Mouse (Mus musculus) forelimb bud, embryonic 11.5 days (tissue): Measurements from ENCODE around the gene Xdh.

Source experiments
- DNase-seq: peaks from one replicate; pipeline ENCODE4 v3.0.0-alpha.2; 2012; ENCODE audit warnings: low read depth, low spot score

The Xdh gene

GRCm38 (mm10) chr17:73950062-73950735 lies at the start of gene Xdh:
Xdh (minus strand) TSS chr17:73950196.
- no peak for DNase-seq

GRCm38 (mm10) chr17:73995907-73996645 lies 46.1 kb upstream of the Xdh start:
- DNase-seq, result no peak

DNA sequence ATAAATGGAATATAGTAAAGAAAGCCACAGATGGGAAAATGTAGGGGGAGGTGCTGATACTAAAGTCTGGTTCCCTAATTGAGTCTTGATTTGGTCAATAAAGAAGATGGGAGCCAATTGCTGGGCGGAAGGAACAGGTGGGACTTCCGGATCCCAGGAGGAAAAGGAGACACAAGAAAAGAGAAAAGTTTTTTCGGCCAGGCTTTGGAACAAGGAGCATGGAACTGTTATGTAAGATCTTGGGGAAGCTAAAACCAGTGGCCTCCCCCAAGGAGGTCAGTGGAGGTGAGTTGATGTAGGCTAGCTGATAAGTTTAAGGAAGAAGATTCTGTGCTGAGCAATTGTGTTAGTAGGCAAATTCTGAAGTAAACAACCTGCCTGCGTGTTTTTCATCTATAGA lies 41.3 kb upstream of the Xdh start:
- no peak for DNase-seq

- no peak for DNase-seq
These were observed 36.6 kb upstream of the Xdh start for GRCm38 (mm10) chr17:73986571-73986970.

- no peak for DNase-seq
These were observed 35.9 kb upstream of the Xdh start for GRCm38 (mm10) chr17:73985936-73986335.

DNA sequence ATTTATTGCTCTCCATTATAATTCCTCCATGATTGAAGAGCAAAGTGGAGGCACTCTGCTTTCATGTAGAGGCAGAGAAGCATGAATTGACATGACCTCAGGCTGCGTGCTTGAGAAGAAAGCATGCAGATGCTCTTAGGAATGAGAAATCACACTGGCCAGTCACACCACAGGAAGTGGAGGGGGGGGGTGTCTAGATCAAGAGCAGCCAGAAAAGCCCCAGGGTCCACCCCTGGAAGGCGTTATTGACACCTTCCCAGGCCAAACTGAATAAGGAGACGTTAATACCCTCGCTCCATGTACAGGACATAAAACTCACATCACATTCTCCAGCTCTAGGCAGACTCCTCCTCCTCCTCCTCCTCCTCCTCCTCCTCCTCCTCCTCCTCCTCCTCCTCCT lies 34.5 kb upstream of the Xdh start:
- DNase-seq, result peak; percentile 57

GRCm38 (mm10) chr17:73982871-73983270 lies 32.9 kb upstream of the Xdh start:
- DNase-seq, result no peak

GRCm38 (mm10) chr17:73976066-73976465 lies 26.1 kb upstream of the Xdh start:
- DNase-seq, result no peak

GRCm38 (mm10) chr17:73972648-73973047 lies 22.7 kb upstream of the Xdh start:
- DNase-seq, result no peak

- no peak for DNase-seq
These were observed 21.3 kb upstream of the Xdh start for GRCm38 (mm10) chr17:73971291-73971690.

DNA sequence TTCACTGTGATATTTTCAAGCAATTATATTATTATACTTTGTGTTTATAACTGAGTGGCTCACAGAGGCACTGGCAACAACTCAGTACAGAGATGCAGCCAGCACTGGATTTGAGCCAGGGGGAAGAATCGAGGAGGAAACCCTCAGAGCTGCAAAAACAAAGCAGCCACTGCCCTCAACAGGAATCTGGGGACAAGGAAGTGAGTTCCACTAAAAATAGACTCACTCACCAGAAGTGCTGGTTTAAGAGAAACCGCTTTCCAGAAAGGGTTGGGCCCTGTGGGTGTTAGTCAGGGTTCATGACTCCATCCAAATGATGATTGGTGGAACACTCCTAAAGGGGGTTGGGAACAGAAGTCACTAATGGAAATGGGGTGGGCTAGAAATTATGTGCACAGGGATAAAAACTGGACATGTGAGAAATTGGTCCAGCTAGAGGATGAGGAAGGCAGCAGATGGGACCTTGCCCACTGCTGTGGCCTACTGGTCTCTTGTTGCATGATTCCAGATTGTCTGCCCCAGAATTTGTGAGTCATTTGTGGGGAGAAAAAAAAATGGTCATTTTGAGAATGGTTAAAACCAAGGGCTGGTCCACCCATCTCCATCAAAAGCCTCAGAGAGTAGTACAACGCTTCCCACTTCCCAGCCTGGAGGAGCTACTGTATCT lies 20.5 kb upstream of the Xdh start:
- DNase-seq, result no peak

DNA sequence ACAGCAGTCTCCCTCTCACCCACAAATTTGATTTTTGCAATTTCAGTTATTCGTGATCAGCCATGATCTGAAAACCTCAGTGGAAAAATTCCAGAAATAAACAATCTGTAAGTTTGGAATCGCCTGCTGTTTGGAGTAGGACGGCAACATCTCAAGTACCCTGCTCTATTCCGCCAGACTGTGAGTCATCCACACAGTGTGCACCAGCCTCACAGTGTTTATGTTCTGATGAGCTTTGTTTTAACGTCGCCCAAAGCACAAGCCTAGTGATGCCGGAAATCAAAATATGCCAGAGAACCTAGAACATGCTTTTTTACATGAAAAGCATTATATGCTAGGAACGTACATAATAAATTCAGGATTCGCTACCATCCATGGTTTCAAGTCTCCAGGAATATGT lies 14.9 kb upstream of the Xdh start:
- DNase-seq, result no peak

- no peak for DNase-seq
These were observed 12.6 kb upstream of the Xdh start for GRCm38 (mm10) chr17:73962628-73963043.

DNA sequence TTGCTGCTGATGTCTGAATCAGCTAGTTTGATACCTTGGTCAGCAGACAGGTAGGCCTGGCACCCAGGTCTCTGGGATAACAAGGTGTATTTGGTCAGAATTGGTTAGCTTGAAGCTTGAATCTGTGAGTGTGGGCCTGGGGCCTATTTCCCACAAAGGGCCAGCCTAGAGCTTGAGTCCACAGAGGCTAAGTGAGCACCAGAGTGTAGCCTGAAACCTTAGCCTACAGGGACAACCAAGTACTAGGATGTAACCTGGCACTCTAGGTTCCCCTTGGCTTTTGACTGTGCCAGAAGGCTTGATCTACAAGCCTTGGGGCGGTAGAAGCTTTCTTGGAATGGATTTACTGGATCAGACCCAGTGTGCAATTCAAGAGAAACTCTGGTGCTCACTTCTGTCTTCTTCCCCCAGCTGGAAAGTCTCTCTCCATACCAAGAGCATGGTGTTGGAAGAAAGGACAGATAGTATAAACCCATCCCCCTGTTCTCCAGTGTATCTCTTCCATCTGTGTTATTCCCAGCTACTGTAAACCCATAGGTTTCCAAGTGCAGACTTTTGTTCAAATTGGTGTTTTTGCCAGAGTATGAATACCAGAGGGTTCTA lies 11.9 kb upstream of the Xdh start:
- DNase-seq, result no peak

DNA sequence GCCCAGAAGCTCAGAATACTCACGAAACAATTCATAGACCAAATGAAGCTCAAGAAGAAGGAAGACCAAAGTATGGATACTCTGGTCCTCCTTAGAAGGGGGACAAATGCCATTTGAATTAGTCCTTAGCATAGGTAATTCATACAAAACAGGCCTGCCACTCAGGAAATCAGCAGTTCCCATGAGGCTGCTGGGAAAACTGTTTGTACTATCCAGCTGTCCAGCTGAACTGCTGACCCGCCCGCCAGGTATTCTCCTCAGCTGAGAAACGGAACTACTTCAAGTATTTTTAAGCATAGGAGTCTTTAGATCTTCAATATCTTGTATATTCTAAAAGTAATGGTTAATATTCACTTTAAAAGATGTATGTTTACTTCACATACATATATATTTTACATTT lies 10.7 kb upstream of the Xdh start:
- DNase-seq, result no peak

GRCm38 (mm10) chr17:73952103-73952521 lies 2.1 kb upstream of the Xdh start:
- DNase-seq, result no peak

DNA sequence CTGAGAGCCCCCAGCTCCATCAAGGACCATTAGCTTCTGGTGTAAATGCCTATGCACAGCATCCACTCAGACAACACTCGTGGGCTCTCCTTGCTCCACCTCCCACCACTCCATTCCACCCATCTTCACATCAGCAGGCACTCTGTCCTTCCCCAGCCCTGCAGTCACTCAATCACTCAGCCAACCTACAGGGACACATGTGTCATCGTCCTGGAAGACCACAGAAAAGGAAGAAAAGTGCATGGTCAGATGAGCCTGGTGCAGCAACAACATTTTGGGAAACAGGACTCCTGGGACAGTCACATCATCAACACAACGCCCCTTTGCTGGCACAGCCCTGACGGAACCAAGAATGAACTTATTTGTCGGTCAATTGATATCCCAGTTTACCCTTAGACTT lies 974 bp upstream of the Xdh start:
- no peak for DNase-seq

DNA sequence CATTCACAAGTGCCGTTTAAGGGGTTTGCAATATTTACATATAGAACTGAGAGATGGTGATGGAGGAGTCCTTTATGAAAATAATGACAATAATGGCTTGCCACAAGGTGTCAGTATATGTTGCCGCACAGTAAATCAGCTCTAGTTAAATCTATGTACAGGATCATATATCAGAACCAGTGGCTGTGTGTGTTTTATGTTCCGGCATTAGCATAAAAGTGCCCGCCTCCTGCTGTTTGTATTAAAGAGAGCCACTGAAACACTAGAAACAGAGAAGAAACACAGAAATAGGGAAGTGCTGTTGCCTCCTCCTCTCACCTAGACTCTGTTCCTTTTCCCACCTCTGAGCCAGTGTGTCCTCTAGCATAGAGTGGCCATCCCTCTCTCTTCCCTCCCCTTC lies 498 bp downstream of the Xdh start:
- DNase-seq, result peak; percentile 18

DNA sequence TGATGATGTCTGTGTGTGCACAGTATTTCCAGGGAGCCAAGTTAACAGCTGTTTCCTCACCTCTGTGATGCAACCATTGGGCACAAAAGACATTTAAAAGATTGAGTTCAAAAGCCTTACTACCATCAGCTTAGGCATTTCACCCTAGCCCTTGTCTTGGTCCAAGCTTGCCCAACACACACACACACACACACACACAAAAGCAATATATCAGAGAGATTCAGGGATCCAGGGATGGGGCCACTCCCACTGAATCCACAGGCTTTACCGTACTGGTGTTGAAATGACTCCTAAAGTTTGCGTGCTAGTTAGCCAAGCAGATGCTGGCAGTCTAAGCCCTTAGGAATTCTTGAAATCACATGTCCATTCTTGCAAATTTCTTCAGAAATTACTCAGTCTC lies 1.2 kb downstream of the Xdh start:
- DNase-seq, result no peak

- DNase-seq, result no peak
These were observed 2.0 kb downstream of the Xdh start for GRCm38 (mm10) chr17:73948039-73948438.

- DNase-seq, result no peak
These were observed 3.1 kb downstream of the Xdh start for GRCm38 (mm10) chr17:73946856-73947255.

DNA sequence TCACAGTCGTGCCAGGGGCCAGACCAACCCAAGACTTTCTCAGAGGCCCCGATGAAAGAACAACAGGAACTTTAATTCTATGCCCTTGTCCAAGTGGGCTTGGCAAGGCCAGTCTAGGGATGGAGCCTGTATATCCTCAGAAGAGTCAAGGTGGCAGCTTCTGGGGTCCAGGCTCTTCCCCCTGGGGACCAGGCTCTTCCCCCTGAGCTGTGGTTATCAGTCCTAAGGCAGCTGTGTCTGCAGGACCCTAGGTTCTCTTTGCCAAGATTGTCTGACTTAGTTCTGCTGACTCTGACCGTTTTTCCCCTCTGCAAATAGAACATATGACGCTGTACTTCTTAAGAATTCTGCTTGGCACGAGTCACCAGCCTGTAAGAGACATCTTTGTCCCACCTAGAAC lies 5.3 kb downstream of the Xdh start:
- no peak for DNase-seq
